Comparison of ENCODE assay signal across 11 mouse cellular contexts in genomic region chr7:130552780-130553179, GRCm38 (mm10). TPM values are rescaled to one million over a fixed set of nuclear protein-coding genes. Genes with fewer than 3 reads are reported as not detected.
DNase-seq lines count a peak whose midpoint lies in the region; ATAC-seq and TF ChIP-seq lines count a peak whose summit lies in the region.
"Had no signal": no experiment of that assay in that cellular context is flagged by ENCODE, and none has a peak within 500 bp of the region (broad histone marks: within the 10 kb centered on the region; RNA-seq: fewer than 3 reads in every experiment).

No protein-coding gene starts in this region.

- no peak overlapping the region for H3K4me2 ChIP-seq in kidney, postnatal 0 days (ENCODE audit: low read length)
- H3K4me2 ChIP-seq: neural tube, embryonic 13.5 days had no signal

- no peaks in the 10 kb centered on the region for H3K9me3 ChIP-seq in kidney, postnatal 0 days (replicated peaks; ENCODE audit: low read length)
- H3K9me3 ChIP-seq: neural tube, embryonic 13.5 days had no signal

- WGBS in kidney, postnatal 0 days, result 37% methylated on average over 5 of the region's 5 CpGs

- no peaks in the 10 kb centered on the region for H3K27me3 ChIP-seq in kidney, postnatal 0 days (ENCODE audit: insufficient read depth, low read length)
- H3K27me3 ChIP-seq: neural tube, embryonic 13.5 days had no signal

- no peak for ATAC-seq in kidney, postnatal 0 days (replicated peaks; ENCODE audit: low FRiP score, low read depth)

- H3K4me1 ChIP-seq in kidney, postnatal 0 days (replicated peaks; ENCODE audit: insufficient read depth, low read length), result 0 out of 2 replicates have a peak, but pooled peaks cover 4% of the 10 kb centered on the region
- H3K4me1 ChIP-seq: neural tube, embryonic 13.5 days had no signal

- peak overlapping the region; percentile 47; the same call in 1 of the 2 replicates for H3K27ac ChIP-seq in kidney, postnatal 0 days
- peak overlapping the region; percentile 97 for H3K27ac ChIP-seq in gastrocnemius, adult 2 months
- H3K27ac ChIP-seq: neural tube, embryonic 13.5 days had no signal

- intact Hi-C loops in gastrocnemius, adult 2 months (cut with DNase I), result loop anchor here (2.0 to 5.0 kb wide), 2 partner anchors 16 to 45 kb away; no protein-coding TSS in a partner anchor

- TF ChIP-seq CTCF in kidney, postnatal 0 days (IDR thresholded peaks at IDR 0.05; ENCODE audit: low read depth), result no peak
- no peak for TF ChIP-seq CTCF in gastrocnemius, adult 2 months (IDR thresholded peaks at IDR 0.05)

- H3K36me3 ChIP-seq in kidney, postnatal 0 days (ENCODE audit: insufficient read depth, low read length), result no peaks in the 10 kb centered on the region
- H3K36me3 ChIP-seq: neural tube, embryonic 13.5 days had no signal

- H3K9ac ChIP-seq in kidney, postnatal 0 days (ENCODE audit: low read depth, low read length), result no peak overlapping the region
- H3K9ac ChIP-seq: neural tube, embryonic 13.5 days had no signal

- DNase-seq in kidney, postnatal 0 days (ENCODE audit: low spot score), result peak; percentile 16
- no peak for DNase-seq in kidney, adult 9 months
- DNase-seq in cerebellum, adult 11-12 months, result peak; percentile 87
- DNase-seq in gastrocnemius, adult 2 months, result peak; percentile 92
- DNase-seq in heart, postnatal 4 days, result peak; percentile 68
- no peak for DNase-seq in spleen, postnatal 10 days (ENCODE audit: low spot score in 2 of 2)
- DNase-seq in embryo, embryonic 9.5 days (ENCODE audit: extremely low spot score), result no peak
- no peak for DNase-seq in right cerebral cortex, adult 2 months (ENCODE audit: low spot score in 2 of 2)
- DNase-seq: adrenal gland, postnatal 14 days had no signal

- no peak overlapping the region for H3K4me3 ChIP-seq in kidney, postnatal 0 days (replicated peaks; ENCODE audit: low read depth, low read length)
- H3K4me3 ChIP-seq in gastrocnemius, adult 2 months, result peak overlapping the region; percentile 75
- H3K4me3 ChIP-seq: erythroblast, embryonic 14.5 days; neural tube, embryonic 13.5 days had no signal

RNA-seq across cellular contexts. Expression of gene Nsmce4a, which starts 20.1 kb away (rescaled TPM):
- 163 and 179 TPM in 2 replicates for polyA plus RNA-seq in kidney, postnatal 0 days (2015; fragmentation: Nextera tagmentation; extraction: Ambion mirVana)
- total RNA-seq in gastrocnemius, adult 2 months (2021), result 10 to 100 TPM; 28.6 to 33.8 TPM
- total RNA-seq in heart, postnatal 4 days (2021), result 10 to 100 TPM; 70.1 to 76.5 TPM

RNA-seq across cellular contexts. Expression of gene Tacc2, which starts 24.5 kb away (rescaled TPM):
- polyA plus RNA-seq in kidney, postnatal 0 days (2015; fragmentation: Nextera tagmentation; extraction: Ambion mirVana), result 27.5 and 29.5 TPM in 2 replicates
- total RNA-seq in gastrocnemius, adult 2 months (2021), result 100 to 1,000 TPM; 515 to 576 TPM
- 100 to 1,000 TPM; 140 to 147 TPM for total RNA-seq in heart, postnatal 4 days (2021)

RNA-seq across cellular contexts. Expression of gene Ate1, which starts 32.6 kb away (rescaled TPM):
- 73.7 and 75.7 TPM in 2 replicates for polyA plus RNA-seq in kidney, postnatal 0 days (2015; fragmentation: Nextera tagmentation; extraction: Ambion mirVana)
- 10 to 100 TPM; 36.0 to 36.6 TPM for total RNA-seq in gastrocnemius, adult 2 months (2021)
- 10 to 100 TPM; 41.5 to 42.2 TPM for total RNA-seq in heart, postnatal 4 days (2021)

Comparison
In these comparisons a context has a peak if more than half of its experiments do, and no peak if none do; other contexts are left out.
1. DNase-seq: peak in kidney, postnatal 0 days (single experiment), cerebellum, adult 11-12 months (single experiment), gastrocnemius, adult 2 months (single experiment) and heart, postnatal 4 days (single experiment); none in kidney, adult 9 months (single experiment), spleen, postnatal 10 days (0 of 2), embryo, embryonic 9.5 days (single experiment) and right cerebral cortex, adult 2 months (0 of 2).